9 mouse cellular contexts compared by ENCODE assay signal in the genomic region with DNA sequence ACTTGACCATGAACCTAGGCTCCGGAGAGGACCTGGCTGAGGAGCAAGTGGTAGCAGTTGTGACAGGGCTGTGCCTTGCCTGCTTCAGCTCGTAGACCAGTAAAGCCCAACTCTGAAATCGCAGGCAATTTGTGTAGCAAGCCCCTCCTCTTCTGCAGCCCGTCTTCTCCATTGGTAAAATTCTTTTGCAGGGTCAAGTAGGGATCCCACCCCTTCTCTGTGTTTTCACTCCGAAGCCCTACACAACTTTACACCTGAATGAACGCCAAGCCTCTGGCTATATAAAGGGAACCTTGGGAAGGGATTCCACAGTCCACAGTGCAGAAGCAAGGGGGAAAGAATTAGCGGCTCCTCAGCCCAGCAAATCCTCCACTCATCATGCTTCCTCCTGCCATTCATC. TPM values are rescaled to one million over a fixed set of nuclear protein-coding genes. Genes with fewer than 3 reads are reported as not detected.
DNase-seq lines count a peak whose midpoint lies in the region; ATAC-seq lines count a peak whose summit lies in the region.
"Had no signal": no experiment of that assay in that cellular context is flagged by ENCODE, and none has a peak within 500 bp of the region (broad histone marks: within the 10 kb centered on the region; RNA-seq: fewer than 3 reads in every experiment).

A gene (plus strand): TSS at position 224 of the 400 bp plus-strand sequence.

- H3K4me3 ChIP-seq in heart, embryonic 12.5 days = peak within 1 kb of the TSS; percentile 24
- peak within 1 kb of the TSS; percentile 54 for H3K4me3 ChIP-seq in embryonic facial prominence, embryonic 13.5 days
- peak within 1 kb of the TSS; percentile 21 for H3K4me3 ChIP-seq in midbrain, embryonic 15.5 days

- no peak within 1 kb of the TSS for H3K27ac ChIP-seq in heart, embryonic 12.5 days (ENCODE audit: poor library complexity, severe bottlenecking)
- peak within 1 kb of the TSS; percentile 91 for H3K27ac ChIP-seq in embryonic facial prominence, embryonic 13.5 days
- no peak within 1 kb of the TSS for H3K27ac ChIP-seq in midbrain, embryonic 15.5 days

- H3K27me3 ChIP-seq in heart, embryonic 12.5 days (replicated peaks) = 0 out of 2 replicates have a peak, but pooled peaks cover 5% of the 10 kb centered on the region
- H3K27me3 ChIP-seq in embryonic facial prominence, embryonic 13.5 days = no peaks in the 10 kb centered on the region
- 0 out of 2 replicates have a peak, but pooled peaks cover 6% of the 10 kb centered on the region for H3K27me3 ChIP-seq in midbrain, embryonic 15.5 days (replicated peaks)

- intact Hi-C loops in heart, postnatal 10 days (cut with DNase I) = no loop called here
- intact Hi-C loops in left cerebral cortex, postnatal 36 days (cut with DNase I) = no loop called here

- H3K4me2 ChIP-seq in heart, embryonic 12.5 days = peak within 1 kb of the TSS; percentile 59
- peak within 1 kb of the TSS; percentile 85 for H3K4me2 ChIP-seq in embryonic facial prominence, embryonic 13.5 days
- H3K4me2 ChIP-seq in midbrain, embryonic 15.5 days = peak within 1 kb of the TSS; percentile 37

- 10% methylated on average over 7 of the region's 7 CpGs for WGBS in heart, embryonic 12.5 days
- WGBS in embryonic facial prominence, embryonic 13.5 days = 3% methylated on average over 7 of the region's 7 CpGs
- 5% methylated on average over 7 of the region's 7 CpGs for WGBS in midbrain, embryonic 15.5 days

- ATAC-seq in heart, embryonic 12.5 days (ENCODE audit: insufficient number of reproducible peaks, low FRiP score) = no peak
- peak; percentile 60 for ATAC-seq in embryonic facial prominence, embryonic 13.5 days (ENCODE audit: insufficient number of reproducible peaks, insufficient read depth, low FRiP score, low TSS enrichment, low read depth)
- 0 out of 2 replicates have a peak, but pooled peaks have one; percentile 34 for ATAC-seq in midbrain, embryonic 15.5 days (replicated peaks)

- no peaks in the 10 kb centered on the region for H3K36me3 ChIP-seq in heart, embryonic 12.5 days
- H3K36me3 ChIP-seq in embryonic facial prominence, embryonic 13.5 days = no peaks in the 10 kb centered on the region
- H3K36me3 ChIP-seq in midbrain, embryonic 15.5 days (replicated peaks) = no peaks in the 10 kb centered on the region

- H3K9ac ChIP-seq in heart, embryonic 12.5 days = no peak within 1 kb of the TSS
- H3K9ac ChIP-seq in embryonic facial prominence, embryonic 13.5 days = peak within 1 kb of the TSS; percentile 72
- no peak within 1 kb of the TSS for H3K9ac ChIP-seq in midbrain, embryonic 15.5 days

- 0 out of 2 replicates have a peak, but pooled peaks cover 2% of the 10 kb centered on the region for H3K4me1 ChIP-seq in heart, embryonic 12.5 days (replicated peaks)
- peaks cover 19% of the 10 kb centered on the region for H3K4me1 ChIP-seq in embryonic facial prominence, embryonic 13.5 days
- peaks cover 18% of the 10 kb centered on the region for H3K4me1 ChIP-seq in midbrain, embryonic 15.5 days

- no peaks in the 10 kb centered on the region for H3K9me3 ChIP-seq in heart, embryonic 12.5 days (replicated peaks)
- no peaks in the 10 kb centered on the region for H3K9me3 ChIP-seq in embryonic facial prominence, embryonic 13.5 days
- no peaks in the 10 kb centered on the region for H3K9me3 ChIP-seq in midbrain, embryonic 15.5 days

- no peak for DNase-seq in heart, postnatal 10 days
- peak; percentile 71 for DNase-seq in kidney, adult 11 months
- DNase-seq in left cerebral cortex, postnatal 36 days (ENCODE audit: low spot score in 2 of 2) = no peak
- no peak for DNase-seq in thymus, postnatal 4 days
- DNase-seq in lung, postnatal 25 days (ENCODE audit: low spot score) = no peak

RNA-seq across cellular contexts. Expression of the gene that starts here (rescaled TPM):
- 0.31 and 0.59 TPM in 2 replicates for polyA plus RNA-seq in heart, embryonic 12.5 days (2016; fragmentation: Nextera tagmentation; extraction: Ambion mirVana)
- total RNA-seq in heart, postnatal 10 days (2021) = under 1 TPM; 0.27 to 0.34 TPM
- 180 and 202 TPM in 2 replicates for polyA plus RNA-seq in embryonic facial prominence, embryonic 13.5 days (2015; fragmentation: Nextera tagmentation; extraction: Ambion mirVana)
- 6.8 and 8.1 TPM in 2 replicates for polyA plus RNA-seq in midbrain, embryonic 15.5 days (2015; fragmentation: Nextera tagmentation; extraction: Ambion mirVana)
- 1 to 10 TPM; 1.3 TPM for total RNA-seq in left cerebral cortex, postnatal 36 days (2021)
- total RNA-seq: common myeloid progenitor, adult 5-6 weeks had no signal

Comparison
In these comparisons a context has a peak if more than half of its experiments do, and no peak if none do; other contexts are left out.
1. RNA of the gene that starts here (polyA plus RNA-seq): 180 to 202 TPM in embryonic facial prominence, embryonic 13.5 days; 6.8 to 8.1 TPM in midbrain, embryonic 15.5 days and 0.31 to 0.59 TPM in heart, embryonic 12.5 days; every median in the first group is over 10 times any median in the second.
2. Peak in every context shown above with its lines, with median percentiles within 50 percentile points of each other: H3K4me2 ChIP-seq and H3K4me3 ChIP-seq.